Mouse (Mus musculus) erythroblast, embryonic 14.5 days (primary cell): ENCODE data around the gene Dock6.

ENCODE experiments used
- GATA1 ChIP-seq: IDR thresholded peaks from 2 replicates; pipeline ENCODE4 v1.6.1; 2012; ENCODE audit warnings: low read length, inconsistent platforms, mixed read lengths
- TAL1 ChIP-seq: IDR thresholded peaks from 3 replicates; pipeline ENCODE4 v1.6.1; 2012; ENCODE audit warnings: low read length, inconsistent platforms, mixed read lengths

DNA sequence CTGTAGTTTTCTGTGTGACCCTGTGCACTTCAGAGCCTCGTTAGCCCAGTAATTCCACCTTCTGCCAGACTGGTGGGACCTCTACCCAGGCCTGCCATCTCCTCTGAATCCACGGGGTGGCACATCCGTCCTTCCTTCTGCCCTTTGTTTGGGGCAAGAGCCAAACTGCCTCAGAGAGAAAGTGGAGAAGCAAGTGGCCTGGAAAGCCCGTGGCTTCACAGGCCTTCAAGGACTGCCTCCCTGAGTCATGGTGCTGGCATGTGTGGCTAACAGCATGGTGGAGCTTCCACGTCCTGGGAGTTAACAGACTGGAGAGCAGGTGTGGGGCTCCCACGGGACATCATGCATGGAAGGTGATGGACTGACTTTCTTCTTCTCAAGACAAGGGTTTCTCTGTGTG, 101.1 kb downstream of the Dock6 start:
- TF ChIP-seq TAL1: no peak
- TF ChIP-seq GATA1: no peak
